In the genomic region with DNA sequence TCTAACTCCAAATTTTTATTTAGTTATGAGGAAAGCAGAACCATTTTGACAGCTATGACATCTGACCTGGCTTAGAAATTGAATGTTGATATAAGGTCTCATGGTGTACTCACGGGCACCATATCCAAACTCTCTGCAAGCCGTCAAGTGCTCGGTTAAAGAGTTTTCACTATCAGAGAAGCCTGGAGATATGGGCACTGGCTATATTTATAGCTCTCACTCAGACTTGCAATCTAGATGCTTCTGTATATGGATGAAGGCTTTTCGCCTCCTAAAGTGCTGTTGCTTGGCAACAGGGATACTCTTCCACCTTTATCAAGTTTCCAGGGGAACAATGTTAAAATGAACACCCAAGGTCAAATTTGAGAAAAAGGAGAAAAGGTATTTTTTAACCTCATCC, we compare ENCODE assay signal across 33 mouse cellular contexts. TPM values are rescaled to one million over a fixed set of nuclear protein-coding genes. Genes with fewer than 3 reads are reported as not detected.
DNase-seq lines count a peak whose midpoint lies in the region; ATAC-seq and TF ChIP-seq lines count a peak whose summit lies in the region.
"Had no signal": no experiment of that assay in that cellular context is flagged by ENCODE, and none has a peak within 500 bp of the region (broad histone marks: within the 10 kb centered on the region; RNA-seq: fewer than 3 reads in every experiment).

No protein-coding gene starts in this region.

- 34% methylated on average over 4 of the region's 4 CpGs for WGBS in heart, embryonic 12.5 days
- 37% methylated on average over 4 of the region's 4 CpGs for WGBS in heart, embryonic 15.5 days

- no peak overlapping the region for H3K4me3 ChIP-seq in heart, embryonic 12.5 days
- no peak overlapping the region for H3K4me3 ChIP-seq in heart, embryonic 15.5 days
- H3K4me3 ChIP-seq: forebrain, embryonic 10.5 days; hindbrain, embryonic 12.5 days; hindbrain, embryonic 15.5 days had no signal

- no peaks in the 10 kb centered on the region for H3K27me3 ChIP-seq in heart, embryonic 12.5 days (replicated peaks)
- no peaks in the 10 kb centered on the region for H3K27me3 ChIP-seq in heart, embryonic 15.5 days
- H3K27me3 ChIP-seq: CH12.LX; hindbrain, embryonic 12.5 days; hindbrain, embryonic 15.5 days had no signal

- H3K4me1 ChIP-seq in heart, embryonic 12.5 days (replicated peaks), result no peaks in the 10 kb centered on the region
- H3K4me1 ChIP-seq in heart, embryonic 15.5 days (replicated peaks), result 0 out of 2 replicates have a peak, but pooled peaks cover 6% of the 10 kb centered on the region
- H3K4me1 ChIP-seq: forebrain, embryonic 10.5 days; hindbrain, embryonic 12.5 days; hindbrain, embryonic 15.5 days had no signal

- no peaks in the 10 kb centered on the region for H3K9me3 ChIP-seq in heart, embryonic 12.5 days (replicated peaks)
- no peaks in the 10 kb centered on the region for H3K9me3 ChIP-seq in heart, embryonic 15.5 days (replicated peaks)
- H3K9me3 ChIP-seq: forebrain, embryonic 10.5 days; hindbrain, embryonic 12.5 days; hindbrain, embryonic 15.5 days had no signal

- H3K36me3 ChIP-seq in heart, embryonic 12.5 days, result no peaks in the 10 kb centered on the region
- no peaks in the 10 kb centered on the region for H3K36me3 ChIP-seq in heart, embryonic 15.5 days
- H3K36me3 ChIP-seq: forebrain, embryonic 10.5 days; G1E; hindbrain, embryonic 12.5 days; hindbrain, embryonic 15.5 days had no signal

- no peak for TF ChIP-seq CTCF in brain, embryonic 14.5 days (IDR thresholded peaks at IDR 0.05; ENCODE audit: borderline replicate concordance, extremely low read depth, insufficient read depth, insufficient read length)

- intact Hi-C loops in heart, postnatal 36 days (cut with DNase I), result no loop called here

- H3K27ac ChIP-seq in heart, embryonic 12.5 days (ENCODE audit: poor library complexity, severe bottlenecking), result peak overlapping the region; percentile 11; the same call in 1 of the 2 replicates
- H3K27ac ChIP-seq in heart, embryonic 15.5 days, result peak overlapping the region; percentile 69
- H3K27ac ChIP-seq: forebrain, embryonic 10.5 days; hindbrain, embryonic 12.5 days; hindbrain, embryonic 15.5 days; kidney, postnatal 0 days had no signal

- peak; percentile 69 for ATAC-seq in heart, embryonic 12.5 days (ENCODE audit: insufficient number of reproducible peaks, low FRiP score)
- ATAC-seq in heart, embryonic 15.5 days (replicated peaks; ENCODE audit: insufficient number of reproducible peaks, insufficient read depth, low FRiP score, low read depth), result peak; percentile 86
- ATAC-seq: forebrain, embryonic 14.5 days; intestine, postnatal 0 days; Patski had no signal

- DNase-seq in heart, adult 11 months, result peak; percentile 23
- no peak for DNase-seq in heart, postnatal 4 days
- no peak for DNase-seq in heart, postnatal 36 days
- DNase-seq in heart, adult 9 months (ENCODE audit: low spot score in 2 of 2), result no peak
- DNase-seq in brain, embryonic 14.5 days (ENCODE audit: low read depth), result peak; percentile 2
- no peak for DNase-seq in urinary bladder, postnatal 10 days (ENCODE audit: low spot score)
- DNase-seq: adrenal gland, adult 2 months; adrenal gland, postnatal 14 days; B cell, adult 2 months; cerebellum, adult 11-12 months; cerebellum, adult 8-10 months; cerebellum, postnatal 14 days; gastrocnemius, postnatal 25 days; kidney, adult 2 months had no signal

- no peak overlapping the region for H3K9ac ChIP-seq in heart, embryonic 12.5 days
- H3K9ac ChIP-seq in heart, embryonic 15.5 days, result no peak overlapping the region
- H3K9ac ChIP-seq: hindbrain, embryonic 12.5 days; hindbrain, embryonic 15.5 days had no signal

- no peak overlapping the region for H3K4me2 ChIP-seq in heart, embryonic 12.5 days
- H3K4me2 ChIP-seq in heart, embryonic 15.5 days, result no peak overlapping the region
- H3K4me2 ChIP-seq: hindbrain, embryonic 12.5 days; hindbrain, embryonic 15.5 days had no signal

- TF ChIP-seq POLR2A in brain, embryonic 14.5 days (IDR thresholded peaks at IDR 0.05; ENCODE audit: borderline replicate concordance, extremely low read depth, insufficient read depth, insufficient read length, poor library complexity, severe bottlenecking), result no peak

RNA-seq across cellular contexts. Expression of a gene that starts 38.1 kb away (rescaled TPM):
- total RNA-seq in heart, postnatal 4 days (2021), result 10 to 100 TPM; 18.5 TPM
- polyA plus RNA-seq in heart, embryonic 12.5 days (2016; fragmentation: Nextera tagmentation; extraction: Ambion mirVana), result 28.6 and 30.6 TPM in 2 replicates
- total RNA-seq in heart, postnatal 36 days (2021), result 10 to 100 TPM in 1 of 2 experiments, 1 to 10 TPM in 1; 9.7 to 11.9 TPM
- 20.3 and 23.3 TPM in 2 replicates for polyA plus RNA-seq in heart, embryonic 15.5 days (2015; fragmentation: Nextera tagmentation; extraction: Ambion mirVana)
- polyA plus RNA-seq in brain, embryonic 14.5 days (2012; rRNA removed), result 21.8 and 27.4 TPM in 2 replicates

RNA-seq across cellular contexts. Expression of a gene that starts 47.1 kb away (rescaled TPM):
- total RNA-seq in heart, postnatal 4 days (2021), result not detected
- not detected in 2 replicates for polyA plus RNA-seq in heart, embryonic 12.5 days (2016; fragmentation: Nextera tagmentation; extraction: Ambion mirVana)
- not detected for total RNA-seq in heart, postnatal 36 days (2021)
- polyA plus RNA-seq in heart, embryonic 15.5 days (2015; fragmentation: Nextera tagmentation; extraction: Ambion mirVana), result not detected in 2 replicates
- polyA plus RNA-seq in brain, embryonic 14.5 days (2012; rRNA removed), result not detected in 2 replicates
- total RNA-seq: adrenal gland, adult 2 months; adrenal gland, postnatal 14 days; adrenal gland, postnatal 4 days; CH12.LX; G1E; gastrocnemius, adult 8-10 months; gastrocnemius, postnatal 25 days; hematopoietic stem cell, adult 5-6 weeks had no signal
- polyA plus RNA-seq: adrenal gland, adult 2 months; embryonic facial prominence, embryonic 11.5 days; embryonic facial prominence, embryonic 14.5 days; forebrain, embryonic 10.5 days; forebrain, embryonic 14.5 days; G1E; gonadal fat pad, adult 2 months; hindbrain, embryonic 15.5 days; intestine, embryonic 14.5 days; intestine, postnatal 0 days; kidney, adult 2 months; kidney, embryonic 14.5 days; kidney, postnatal 0 days; Patski had no signal

Comparison
In these comparisons a context has a peak if more than half of its experiments do, and no peak if none do; other contexts are left out.
1. DNase-seq: peak in heart, adult 11 months (single experiment) and brain, embryonic 14.5 days (single experiment); none in heart, postnatal 4 days (single experiment), heart, postnatal 36 days (0 of 2), heart, adult 9 months (0 of 2) and urinary bladder, postnatal 10 days (single experiment).